Mouse (Mus musculus) lung, adult 2 months (tissue): ENCODE results near the gene Fam89a.

Experiments used
- CTCF ChIP-seq: fragments of 200-500 bp; IDR thresholded peaks from 2 replicates; pipeline ENCODE4 v1.5.1; 2011; ENCODE audit warnings: mild to moderate bottlenecking, low read length, control low read depth; ENCODE audit not compliant: insufficient read depth
- POLR2A ChIP-seq: fragments of 200-500 bp; IDR thresholded peaks from 2 replicates; pipeline ENCODE4 v1.6.1; 2011; ENCODE audit warnings: low read depth, mild to moderate bottlenecking, control low read depth, low read length, borderline replicate concordance; ENCODE audit errors: extremely low read depth

DNA sequence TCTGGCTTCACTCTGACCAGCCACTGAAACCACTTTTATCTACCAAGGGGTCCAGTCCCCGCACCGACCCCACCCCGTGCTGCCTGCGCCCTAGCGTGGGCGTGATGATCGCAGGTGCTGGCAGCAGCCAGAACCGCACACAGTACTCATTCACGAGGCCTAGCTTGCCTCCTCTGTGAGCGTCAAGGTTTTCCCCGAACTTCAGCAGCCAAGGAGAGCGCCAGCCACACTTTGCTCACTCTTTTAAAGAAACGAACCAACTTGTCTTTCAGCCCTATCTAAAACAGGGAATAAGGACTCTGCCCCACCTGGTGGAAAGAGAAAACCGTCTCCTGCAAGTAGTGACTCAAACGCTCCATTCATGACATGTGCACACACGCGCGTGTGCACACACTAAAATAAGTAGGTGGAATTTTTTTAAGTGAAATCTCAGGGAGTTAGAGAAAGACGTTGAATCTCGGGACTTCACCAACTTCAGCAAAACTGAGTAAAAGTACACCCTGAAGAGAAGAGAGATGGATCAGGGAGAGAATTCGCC is 762 bp upstream of the Fam89a start:
- TF ChIP-seq POLR2A, result no peak
- TF ChIP-seq CTCF, result no peak
